Mouse (Mus musculus): ENCODE results near the gene Adcy1. TPM values are rescaled to one million over a fixed set of nuclear protein-coding genes. Genes with fewer than 3 reads are reported as not detected.

Gene Adcy1
- polyA plus RNA-seq, 1 experiment from 2014 or later = 24.2 TPM

GRCm38 (mm10) chr11:7053710-7054109, 9.6 kb upstream of the Adcy1 start:
- no peak overlapping the region for H3K4me3 ChIP-seq (ENCODE audit: low read depth, low read length)
- no peak overlapping the region for H3K9ac ChIP-seq (replicated peaks; ENCODE audit: low read depth, low read length)
- peaks cover 7% of the 10 kb centered on the region; the same call in 1 of the 2 replicates for H3K4me1 ChIP-seq (ENCODE audit: control insufficient read depth, insufficient read depth, low read length)
- ATAC-seq (ENCODE audit: low read depth) = no peak
- no peaks in the 10 kb centered on the region for H3K36me3 ChIP-seq (ENCODE audit: control insufficient read depth, insufficient read depth, low read length)
- H3K4me2 ChIP-seq (ENCODE audit: low read depth, low read length) = no peak overlapping the region
- no peaks in the 10 kb centered on the region for H3K9me3 ChIP-seq (ENCODE audit: control insufficient read depth, low read length)
- no peak overlapping the region for H3K27ac ChIP-seq (ENCODE audit: low read depth, low read length)
- WGBS = 89% methylated on average over 4 of the region's 4 CpGs
- no peaks in the 10 kb centered on the region for H3K27me3 ChIP-seq (ENCODE audit: control insufficient read depth, insufficient read depth, low read length)

GRCm38 (mm10) chr11:7054662-7055265, 8.5 kb upstream of the Adcy1 start:
- WGBS = 88% methylated on average over 6 of the region's 6 CpGs
- no peak for ATAC-seq (ENCODE audit: low read depth)

GRCm38 (mm10) chr11:7055455-7056017, 7.8 kb upstream of the Adcy1 start:
- Histone ChIP-seq H3K27ac (ENCODE audit: low read depth, low read length) (no peak overlapping the region), H3K4me3 (ENCODE audit: low read depth, low read length) (no peak overlapping the region), H3K9me3 (ENCODE audit: control insufficient read depth, low read length) (no peaks in the 10 kb centered on the region), H3K36me3 (ENCODE audit: control insufficient read depth, insufficient read depth, low read length) (no peaks in the 10 kb centered on the region), H3K4me1 (ENCODE audit: control insufficient read depth, insufficient read depth, low read length) (peaks cover 7% of the 10 kb centered on the region; the same call in 1 of the 2 replicates), H3K27me3 (ENCODE audit: control insufficient read depth, insufficient read depth, low read length) (no peaks in the 10 kb centered on the region), H3K9ac (replicated peaks; ENCODE audit: low read depth, low read length) (no peak overlapping the region), H3K4me2 (ENCODE audit: low read depth, low read length) (0 out of 2 replicates have a peak overlapping the region, but pooled peaks have one; percentile 26)
- 21% methylated on average over 14 of the region's 14 CpGs for WGBS
- ATAC-seq (ENCODE audit: low read depth) = peak; percentile 83

More at GRCm38 (mm10) chr11:7054662-7055265, 8.5 kb upstream of the Adcy1 start:
- no peaks in the 10 kb centered on the region for H3K36me3 ChIP-seq (ENCODE audit: control insufficient read depth, insufficient read depth, low read length)
- H3K4me1 ChIP-seq (ENCODE audit: control insufficient read depth, insufficient read depth, low read length) = peaks cover 7% of the 10 kb centered on the region; the same call in 1 of the 2 replicates
- H3K9me3 ChIP-seq (ENCODE audit: control insufficient read depth, low read length) = no peaks in the 10 kb centered on the region
- no peak overlapping the region for H3K4me3 ChIP-seq (ENCODE audit: low read depth, low read length)
- H3K27me3 ChIP-seq (ENCODE audit: control insufficient read depth, insufficient read depth, low read length) = no peaks in the 10 kb centered on the region
- no peak overlapping the region for H3K9ac ChIP-seq (replicated peaks; ENCODE audit: low read depth, low read length)
- H3K27ac ChIP-seq (ENCODE audit: low read depth, low read length) = no peak overlapping the region
- no peak overlapping the region for H3K4me2 ChIP-seq (ENCODE audit: low read depth, low read length)

GRCm38 (mm10) chr11:7056121-7056520, 7.2 kb upstream of the Adcy1 start:
- 19% methylated on average over 11 of the region's 11 CpGs for WGBS
- H3K9ac ChIP-seq (replicated peaks; ENCODE audit: low read depth, low read length) = no peak overlapping the region
- 0 out of 2 replicates have a peak overlapping the region, but pooled peaks have one; percentile 26 for H3K4me2 ChIP-seq (ENCODE audit: low read depth, low read length)

GRCm38 (mm10) chr11:7057781-7058180, 5.5 kb upstream of the Adcy1 start:
- Histone ChIP-seq H3K36me3 (ENCODE audit: control insufficient read depth, insufficient read depth, low read length) (no peaks in the 10 kb centered on the region), H3K27me3 (ENCODE audit: control insufficient read depth, insufficient read depth, low read length) (no peaks in the 10 kb centered on the region), H3K9me3 (ENCODE audit: control insufficient read depth, low read length) (no peaks in the 10 kb centered on the region), H3K4me1 (ENCODE audit: control insufficient read depth, insufficient read depth, low read length) (peaks cover 10% of the 10 kb centered on the region), H3K4me3 (ENCODE audit: low read depth, low read length) (no peak overlapping the region), H3K4me2 (ENCODE audit: low read depth, low read length) (no peak overlapping the region), H3K9ac (replicated peaks; ENCODE audit: low read depth, low read length) (no peak overlapping the region), H3K27ac (ENCODE audit: low read depth, low read length) (no peak overlapping the region)
- WGBS = 93% methylated on average over 7 of the region's 7 CpGs
- no peak for ATAC-seq (ENCODE audit: low read depth)

More at GRCm38 (mm10) chr11:7056121-7056520, 7.2 kb upstream of the Adcy1 start:
- no peak overlapping the region for H3K27ac ChIP-seq (ENCODE audit: low read depth, low read length)
- peaks cover 7% of the 10 kb centered on the region; the same call in 1 of the 2 replicates for H3K4me1 ChIP-seq (ENCODE audit: control insufficient read depth, insufficient read depth, low read length)
- no peak overlapping the region for H3K4me3 ChIP-seq (ENCODE audit: low read depth, low read length)
- H3K27me3 ChIP-seq (ENCODE audit: control insufficient read depth, insufficient read depth, low read length) = no peaks in the 10 kb centered on the region
- H3K9me3 ChIP-seq (ENCODE audit: control insufficient read depth, low read length) = no peaks in the 10 kb centered on the region
- ATAC-seq (ENCODE audit: low read depth) = peak; percentile 35; the same call in 1 of the 2 replicates
- no peaks in the 10 kb centered on the region for H3K36me3 ChIP-seq (ENCODE audit: control insufficient read depth, insufficient read depth, low read length)

- no peak overlapping the region for H3K4me2 ChIP-seq (ENCODE audit: low read depth, low read length)
- no peak for ATAC-seq (ENCODE audit: low read depth)
- no peaks in the 10 kb centered on the region for H3K36me3 ChIP-seq (ENCODE audit: control insufficient read depth, insufficient read depth, low read length)
- no peak overlapping the region for H3K4me3 ChIP-seq (ENCODE audit: low read depth, low read length)
- 52% methylated on average over 6 of the region's 6 CpGs for WGBS
- no peak overlapping the region for H3K9ac ChIP-seq (replicated peaks; ENCODE audit: low read depth, low read length)
- peaks cover 3% of the 10 kb centered on the region; the same call in 1 of the 2 replicates for H3K27me3 ChIP-seq (ENCODE audit: control insufficient read depth, insufficient read depth, low read length)
- H3K9me3 ChIP-seq (ENCODE audit: control insufficient read depth, low read length) = no peaks in the 10 kb centered on the region
- peaks cover 12% of the 10 kb centered on the region for H3K4me1 ChIP-seq (ENCODE audit: control insufficient read depth, insufficient read depth, low read length)
- no peak overlapping the region for H3K27ac ChIP-seq (ENCODE audit: low read depth, low read length)
Observed at GRCm38 (mm10) chr11:7061961-7062360, 1.3 kb upstream of the Adcy1 start.

- Histone ChIP-seq H3K4me3 (ENCODE audit: low read depth, low read length) (peak overlapping the region; percentile 70), H3K4me1 (ENCODE audit: control insufficient read depth, insufficient read depth, low read length) (peaks cover 12% of the 10 kb centered on the region), H3K4me2 (ENCODE audit: low read depth, low read length) (peak overlapping the region; percentile 71), H3K9me3 (ENCODE audit: control insufficient read depth, low read length) (no peaks in the 10 kb centered on the region), H3K27me3 (ENCODE audit: control insufficient read depth, insufficient read depth, low read length) (peaks cover 3% of the 10 kb centered on the region; the same call in 1 of the 2 replicates), H3K36me3 (ENCODE audit: control insufficient read depth, insufficient read depth, low read length) (no peaks in the 10 kb centered on the region), H3K9ac (replicated peaks; ENCODE audit: low read depth, low read length) (peak overlapping the region; percentile 74), H3K27ac (ENCODE audit: low read depth, low read length) (no peak overlapping the region)
- ATAC-seq (ENCODE audit: low read depth) = no peak
- 7% methylated on average over 10 of the region's 10 CpGs for WGBS
Observed at GRCm38 (mm10) chr11:7062566-7062965, 723 bp upstream of the Adcy1 start.

- H3K9ac ChIP-seq (replicated peaks; ENCODE audit: low read depth, low read length) = peak overlapping the region; percentile 74
- peak overlapping the region; percentile 70 for H3K4me3 ChIP-seq (ENCODE audit: low read depth, low read length)
- H3K4me1 ChIP-seq (ENCODE audit: control insufficient read depth, insufficient read depth, low read length) = peaks cover 12% of the 10 kb centered on the region
- WGBS = under 1% methylated on average over 45 of the region's 53 CpGs
- 0 out of 2 replicates have a peak overlapping the region, but pooled peaks have one; percentile 12 for H3K27ac ChIP-seq (ENCODE audit: low read depth, low read length)
- no peaks in the 10 kb centered on the region for H3K9me3 ChIP-seq (ENCODE audit: control insufficient read depth, low read length)
- peak overlapping the region; percentile 93 for H3K4me2 ChIP-seq (ENCODE audit: low read depth, low read length)
- ATAC-seq (ENCODE audit: low read depth) = peak; percentile 70
- H3K27me3 ChIP-seq (ENCODE audit: control insufficient read depth, insufficient read depth, low read length) = peaks cover 3% of the 10 kb centered on the region; the same call in 1 of the 2 replicates
- H3K36me3 ChIP-seq (ENCODE audit: control insufficient read depth, insufficient read depth, low read length) = no peaks in the 10 kb centered on the region
Observed at GRCm38 (mm10) chr11:7063681-7064267, 485 bp downstream of the Adcy1 start.

Measured in neural tube, embryonic 14.5 days (tissue).